Mouse (Mus musculus) layer of hippocampus, adult 2 months (tissue): ENCODE measurements at regions not wholly inside any gene's neighbourhood (a gene's known extent, or its start where the extent isn't known, plus 50 kb on each side); places are given as distances from the start of the nearest gene placed in this dataset.

ENCODE experiments used
- DNase-seq, 2 experiments: peaks; one replicate each; pipeline ENCODE4 v3.0.0; 2022; ENCODE audit warnings: low spot score in 2 of 2
- H3K27ac ChIP-seq: fragments of 200-600 bp; 2 replicates; pipeline ENCODE4 v1.8.1; 2022
- H3K4me3 ChIP-seq: fragments of 200-600 bp; 2 replicates; pipeline ENCODE4 v1.8.1; 2022; ENCODE audit warnings: mild to moderate bottlenecking
- CTCF ChIP-seq: fragments of 200-600 bp; conservative IDR thresholded peaks from 2 replicates; pipeline ENCODE4 v1.8.1; 2022; ENCODE audit warnings: antibody characterized with exemption, mild to moderate bottlenecking, moderate library complexity

DNA sequence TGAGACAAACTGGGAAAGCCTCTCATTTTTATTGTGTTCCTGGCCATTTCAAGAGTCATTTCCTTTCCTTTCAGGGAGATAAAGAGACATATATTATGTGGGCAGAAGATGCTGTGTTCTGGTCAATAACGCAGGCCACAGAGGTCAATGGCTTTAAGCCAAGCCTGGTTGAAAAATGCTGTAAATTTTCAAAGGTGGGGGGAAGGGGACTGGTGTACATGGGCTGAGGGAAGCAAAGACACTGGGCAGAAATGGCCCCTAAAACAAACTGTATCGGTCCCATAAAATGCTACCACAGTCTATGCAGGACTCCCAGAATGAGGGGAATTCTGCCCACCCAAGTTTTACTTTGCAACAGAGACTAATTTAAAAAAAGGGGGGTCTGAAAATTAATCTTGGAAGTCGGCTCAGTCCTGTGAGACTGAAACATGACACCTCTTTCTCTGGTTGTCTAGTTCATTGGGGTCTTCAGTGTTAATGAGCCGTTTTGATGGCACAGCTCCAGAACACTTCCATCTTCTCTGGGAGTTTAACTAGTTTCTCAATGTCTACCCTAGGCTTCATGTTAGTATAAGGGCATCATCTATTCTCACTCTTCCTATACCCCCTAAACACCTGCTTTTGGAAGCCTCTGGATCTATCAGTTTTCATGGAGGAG lies 149.4 kb upstream of the Slc24a2 start:
- Histone ChIP-seq H3K27ac (no peak overlapping the region), H3K4me3 (no peak overlapping the region)
- DNase-seq = no peak
- no peak for TF ChIP-seq CTCF

GRCm38 (mm10) chr4:87371960-87372359 lies 141.7 kb upstream of the Slc24a2 start:
- DNase-seq = no peak
- Histone ChIP-seq H3K27ac (no peak overlapping the region), H3K4me3 (no peak overlapping the region)
- TF ChIP-seq CTCF = no peak

- no peak overlapping the region for H3K27ac ChIP-seq
- no peak for TF ChIP-seq CTCF
- H3K4me3 ChIP-seq = no peak overlapping the region; the same call in 1 of the 2 replicates
- no peak for DNase-seq
Observed at GRCm38 (mm10) chr4:87369626-87370234, 139.5 kb upstream of the Slc24a2 start.

DNA sequence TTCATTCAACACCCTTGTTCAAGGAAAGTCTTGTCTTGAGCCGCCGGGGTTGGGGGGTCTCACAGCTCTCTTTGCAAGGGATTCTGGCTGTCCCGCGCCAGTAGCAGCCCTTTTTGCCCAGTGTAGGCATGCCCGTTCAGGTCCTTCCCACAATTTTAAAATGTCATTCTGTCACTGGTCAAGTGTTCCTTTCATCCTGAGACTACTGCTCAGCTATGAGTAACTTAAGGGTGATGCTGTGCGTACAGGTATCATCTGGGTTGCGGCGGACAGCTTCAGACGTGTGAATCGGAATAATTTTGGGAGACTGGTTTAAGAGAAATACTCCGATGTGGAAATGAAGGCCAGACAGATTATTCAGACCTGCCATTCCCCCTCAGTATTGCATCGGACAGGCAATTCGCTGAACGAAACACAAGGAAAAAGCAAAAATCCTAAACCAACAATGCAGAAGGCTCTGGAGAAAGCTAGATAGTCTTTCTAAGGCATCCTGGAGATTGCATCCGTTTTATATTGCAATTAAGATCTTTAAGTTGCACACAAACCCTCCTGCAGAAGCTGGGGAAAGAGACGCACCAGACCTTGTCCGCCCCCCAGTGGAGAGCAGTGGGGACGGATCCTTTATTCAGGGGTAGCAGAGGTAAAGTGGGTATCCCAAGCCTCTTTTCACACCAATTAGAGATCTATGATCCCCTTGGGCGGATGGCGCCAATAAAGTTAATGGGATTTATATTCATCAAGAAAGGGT lies 138.3 kb upstream of the Slc24a2 start:
- peak; percentile 63 to 70 for DNase-seq
- peak; percentile 87 for TF ChIP-seq CTCF
- H3K27ac ChIP-seq = peak overlapping the region; percentile 67
- peak overlapping the region; percentile 72 for H3K4me3 ChIP-seq

GRCm38 (mm10) chr4:87367732-87368412 lies 137.6 kb upstream of the Slc24a2 start:
- Histone ChIP-seq H3K4me3 (peak overlapping the region; percentile 72), H3K27ac (peak overlapping the region; percentile 67)
- TF ChIP-seq CTCF = peak; percentile 98
- DNase-seq = peak; percentile 86 to 87

DNA sequence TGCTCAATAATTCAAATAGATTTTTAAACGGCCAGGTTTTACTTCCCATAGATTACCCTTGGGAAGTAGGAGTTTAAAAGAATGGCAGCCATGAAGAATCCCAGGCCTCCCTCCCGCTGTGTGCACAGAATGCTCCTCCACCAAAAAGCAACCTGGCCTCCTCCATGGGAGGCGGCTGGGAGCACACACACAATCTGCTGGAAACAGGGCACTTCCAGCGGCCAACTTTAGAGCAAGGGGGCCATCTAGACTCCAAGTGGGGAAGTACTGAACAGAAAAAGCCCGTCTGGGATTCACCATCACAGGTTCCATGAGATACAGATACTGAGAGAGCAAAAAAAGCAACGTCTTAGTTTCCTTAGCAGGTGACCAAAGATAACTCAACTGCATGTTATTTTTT lies 131.9 kb upstream of the Slc24a2 start:
- TF ChIP-seq CTCF = peak; percentile 84
- no peak overlapping the region for H3K4me3 ChIP-seq
- peak overlapping the region; percentile 70 for H3K27ac ChIP-seq
- peak; percentile 74 for DNase-seq

- peak overlapping the region; percentile 49 for H3K4me3 ChIP-seq
- TF ChIP-seq CTCF = peak; percentile 80
- peak; percentile 39 to 55 for DNase-seq
- peak overlapping the region; percentile 70 for H3K27ac ChIP-seq
Observed at GRCm38 (mm10) chr4:87359483-87359882, 129.2 kb upstream of the Slc24a2 start.

DNA sequence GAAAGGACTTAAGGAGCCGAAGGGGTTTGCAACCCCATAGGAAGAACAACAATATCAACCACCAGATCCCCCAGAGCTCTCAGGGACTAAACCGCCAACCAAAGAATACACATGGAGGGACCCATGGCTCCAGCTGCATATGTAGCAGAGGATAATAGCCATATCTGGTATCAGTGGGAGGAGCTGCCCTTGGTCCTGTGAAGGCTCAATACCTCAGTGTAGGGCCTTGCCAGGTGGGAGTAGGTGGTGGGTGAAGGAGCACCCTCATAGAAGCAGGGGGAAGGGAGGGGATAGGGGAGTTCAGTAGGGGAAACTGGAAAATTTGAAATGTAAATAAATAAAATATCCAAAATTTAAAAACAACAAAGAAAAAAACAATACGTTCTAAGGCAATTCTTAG lies 128.7 kb upstream of the Slc24a2 start:
- Histone ChIP-seq H3K4me3 (no peak overlapping the region), H3K27ac (no peak overlapping the region)
- no peak for TF ChIP-seq CTCF
- DNase-seq = no peak

DNA sequence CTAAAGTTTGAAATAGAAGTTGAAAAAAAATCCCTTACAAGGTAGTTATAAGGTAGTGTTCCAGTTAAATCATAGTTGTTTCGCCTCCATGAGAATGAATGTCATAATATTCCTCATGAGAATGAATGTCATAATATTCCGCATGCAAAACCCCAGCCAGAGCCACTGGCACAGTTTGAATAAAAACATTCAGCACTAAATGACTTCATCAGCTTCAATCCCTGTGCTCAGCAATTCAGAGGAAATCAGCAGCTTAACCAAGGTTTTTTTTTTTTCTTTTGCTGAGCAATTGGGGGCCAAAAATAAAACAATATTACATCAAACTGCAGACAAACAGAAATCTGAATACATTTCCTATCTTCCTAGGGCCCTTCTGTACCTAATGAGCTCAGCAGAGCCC lies 102.7 kb upstream of the Slc24a2 start:
- DNase-seq = peak in 1 of 2 experiments; percentile 52
- H3K4me3 ChIP-seq = no peak overlapping the region
- H3K27ac ChIP-seq = peak overlapping the region; percentile 44
- TF ChIP-seq CTCF = no peak

DNA sequence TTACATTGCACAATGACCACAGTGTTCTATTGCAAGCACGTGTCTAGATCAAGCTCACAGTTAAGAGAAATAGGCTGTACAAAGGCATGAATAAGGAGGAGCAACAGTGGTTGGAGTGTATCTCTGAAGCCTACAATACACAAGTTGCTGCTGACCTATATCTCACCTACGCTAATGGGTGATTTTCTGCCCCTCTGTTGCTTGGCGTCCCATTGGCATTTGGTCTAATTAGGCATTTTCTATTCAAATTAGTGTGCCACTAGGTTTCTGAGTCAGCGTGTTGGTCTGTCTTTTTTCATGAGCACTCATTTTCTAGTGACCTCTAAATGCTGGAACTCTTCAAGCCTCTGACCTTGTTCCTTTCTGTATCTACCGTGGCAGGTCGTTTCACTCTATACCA lies 98.9 kb upstream of the Slc24a2 start:
- Histone ChIP-seq H3K27ac (peak overlapping the region; percentile 15; the same call in 1 of the 2 replicates), H3K4me3 (no peak overlapping the region; the same call in 1 of the 2 replicates)
- no peak for TF ChIP-seq CTCF
- no peak for DNase-seq

GRCm38 (mm10) chr4:87321726-87322349 lies 91.6 kb upstream of the Slc24a2 start:
- no peak overlapping the region for H3K4me3 ChIP-seq
- TF ChIP-seq CTCF = no peak
- H3K27ac ChIP-seq = no peak overlapping the region
- no peak for DNase-seq

- DNase-seq = no peak
- no peak overlapping the region for H3K4me3 ChIP-seq
- H3K27ac ChIP-seq = no peak overlapping the region
- TF ChIP-seq CTCF = no peak
Observed at GRCm38 (mm10) chr4:87298129-87298528, 67.9 kb upstream of the Slc24a2 start.
